Mouse (Mus musculus) heart, embryonic 12.5 days (tissue): ENCODE measurements around the gene Gm9887. TPM values are rescaled to one million over a fixed set of nuclear protein-coding genes. Genes with fewer than 3 reads are reported as not detected.

Experiments
- ATAC-seq: fragments of 200-750 bp; cut with Nextera tagmentation; 2 replicates; pipeline ENCODE4 v1.8.0; 2017; ENCODE audit warnings: moderate TSS enrichment, moderate library complexity; ENCODE audit not compliant: insufficient number of reproducible peaks, low FRiP score
- H3K27ac ChIP-seq: fragments of 300-500 bp; sonication (generic); 2 replicates; pipeline ENCODE4 v1.5.1; 2016; ENCODE audit warnings: mild to moderate bottlenecking, moderate library complexity; ENCODE audit not compliant: poor library complexity, severe bottlenecking
- H3K27me3 ChIP-seq: fragments of 300-500 bp; sonication (generic); replicated peaks from 2 replicates; pipeline ENCODE4 v1.6.1; 2016; ENCODE audit warnings: mild to moderate bottlenecking, moderate library complexity
- H3K36me3 ChIP-seq: fragments of 300-500 bp; sonication (generic); 2 replicates; pipeline ENCODE4 v1.6.1; 2016; ENCODE audit warnings: mild to moderate bottlenecking, moderate library complexity
- H3K4me1 ChIP-seq: fragments of 300-500 bp; sonication (generic); replicated peaks from 2 replicates; pipeline ENCODE4 v1.6.1; 2016; ENCODE audit warnings: mild to moderate bottlenecking
- H3K4me2 ChIP-seq: fragments of 300-500 bp; sonication (generic); 2 replicates; pipeline ENCODE4 v1.6.1; 2016; ENCODE audit warnings: mild to moderate bottlenecking, moderate library complexity
- H3K4me3 ChIP-seq: fragments of 300-500 bp; sonication (generic); 2 replicates; pipeline ENCODE4 v1.5.1; 2016; ENCODE audit warnings: mild to moderate bottlenecking
- H3K9ac ChIP-seq: fragments of 300-500 bp; sonication (generic); 2 replicates; pipeline ENCODE4 v1.6.1; 2016; ENCODE audit warnings: mild to moderate bottlenecking, moderate library complexity
- H3K9me3 ChIP-seq: fragments of 300-500 bp; sonication (generic); replicated peaks from 2 replicates; pipeline ENCODE4 v1.6.1; 2016; ENCODE audit warnings: mild to moderate bottlenecking, moderate library complexity
- WGBS: fragments of 180-500 bp; shearing (Covaris S2); methylation state at CpG from one replicate; pipeline ENCODE4 v1.1.7; 2016; 5-methylcytosine and 5-hydroxymethylcytosine counted together
- polyA plus RNA-seq: library from polyadenylated mRNA; unstranded; fragments of >200 nt; fragmentation: Nextera tagmentation; extraction: Ambion mirVana; gene quantifications from 2 replicates; pipeline ENCODE4 v1.2.1, GENCODE M21; 2016

The Gm9887 gene
- 1.1 and 2.4 TPM in 2 replicates for polyA plus RNA-seq

DNA sequence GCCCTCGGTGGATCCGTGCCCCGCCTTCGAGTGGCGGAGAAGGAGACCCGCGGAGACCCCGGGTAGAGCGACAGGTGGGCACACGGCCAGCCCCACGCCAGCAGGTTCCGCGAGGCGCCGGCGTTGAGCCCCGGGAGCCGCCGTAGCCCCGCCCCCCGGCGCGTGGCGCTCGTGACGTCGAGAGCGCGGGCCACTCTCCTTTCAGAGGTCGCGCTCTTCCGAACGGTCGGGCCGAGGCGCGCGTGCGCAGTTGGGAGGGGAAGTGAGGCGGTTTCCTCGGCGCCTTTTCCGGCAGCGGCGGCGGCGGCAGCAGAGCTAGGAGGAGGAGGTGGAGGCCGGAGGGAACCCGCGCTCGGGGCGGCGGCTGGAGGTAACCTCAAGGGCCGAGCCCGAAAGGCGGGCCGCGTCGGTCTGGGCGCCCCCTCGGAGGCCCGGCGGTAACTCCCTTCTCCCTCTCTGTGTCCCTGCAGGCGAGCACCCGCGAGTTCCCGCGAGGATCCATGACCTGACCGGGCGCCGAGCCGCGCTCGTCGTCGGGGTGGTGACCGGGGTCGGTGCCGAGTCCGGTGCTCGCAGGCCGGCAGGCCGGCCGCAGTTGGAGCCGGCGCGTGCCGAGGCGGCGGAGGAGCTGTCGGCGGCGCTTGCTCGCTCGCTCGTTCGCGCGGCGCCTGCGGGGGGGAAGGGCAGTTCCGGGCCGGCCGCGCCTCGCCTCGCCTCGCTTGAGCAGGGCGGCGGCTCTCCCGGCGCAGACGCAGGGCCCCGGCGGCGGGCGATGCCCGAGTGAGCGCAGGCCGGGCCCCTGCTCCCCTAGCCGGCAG is at the start of gene Gm9887, which contains the start of gene Arf6:
Gm9887 (minus strand) TSS at position 605 of the 818 bp plus-strand sequence.
Arf6 (plus strand) TSS at position 297 of the 818 bp plus-strand sequence.
- Histone ChIP-seq H3K4me1 (peaks cover 16% of the 10 kb centered on the region), H3K27me3 (no peaks in the 10 kb centered on the region), H3K4me3 (peak within 1 kb of the TSS; percentile 89), H3K27ac (peak within 1 kb of the TSS; percentile 96), H3K9ac (peak within 1 kb of the TSS; percentile 100), H3K36me3 (peaks cover 11% of the 10 kb centered on the region; the same call in 1 of the 2 replicates), H3K4me2 (peak within 1 kb of the TSS; percentile 94), H3K9me3 (no peaks in the 10 kb centered on the region)
- ATAC-seq, result peak; percentile 94
- WGBS, result under 1% methylated on average over 109 of the region's 121 CpGs

GRCm38 (mm10) chr12:69420716-69421115 is 48.5 kb upstream of the Gm9887 start:
- Histone ChIP-seq H3K27me3 (no peaks in the 10 kb centered on the region), H3K9ac (no peak overlapping the region), H3K4me1 (peaks cover 13% of the 10 kb centered on the region; the same call in 1 of the 2 replicates), H3K4me3 (no peak overlapping the region), H3K27ac (no peak overlapping the region), H3K9me3 (no peaks in the 10 kb centered on the region), H3K36me3 (no peaks in the 10 kb centered on the region), H3K4me2 (no peak overlapping the region)
- ATAC-seq, result no peak
- 60% methylated on average over 3 of the region's 3 CpGs for WGBS

- no peaks in the 10 kb centered on the region for H3K9me3 ChIP-seq
- no peaks in the 10 kb centered on the region for H3K27me3 ChIP-seq
- 0 out of 2 replicates have a peak, but pooled peaks cover 7% of the 10 kb centered on the region for H3K4me1 ChIP-seq
- H3K36me3 ChIP-seq, result no peaks in the 10 kb centered on the region
- no peak overlapping the region for H3K4me2 ChIP-seq
- WGBS, result 82% methylated on average over 4 of the region's 4 CpGs
- no peak overlapping the region for H3K9ac ChIP-seq
- no peak overlapping the region for H3K4me3 ChIP-seq
- ATAC-seq, result no peak
- no peak overlapping the region for H3K27ac ChIP-seq
Measured at GRCm38 (mm10) chr12:69419606-69420005, 47.3 kb upstream of the Gm9887 start.

DNA sequence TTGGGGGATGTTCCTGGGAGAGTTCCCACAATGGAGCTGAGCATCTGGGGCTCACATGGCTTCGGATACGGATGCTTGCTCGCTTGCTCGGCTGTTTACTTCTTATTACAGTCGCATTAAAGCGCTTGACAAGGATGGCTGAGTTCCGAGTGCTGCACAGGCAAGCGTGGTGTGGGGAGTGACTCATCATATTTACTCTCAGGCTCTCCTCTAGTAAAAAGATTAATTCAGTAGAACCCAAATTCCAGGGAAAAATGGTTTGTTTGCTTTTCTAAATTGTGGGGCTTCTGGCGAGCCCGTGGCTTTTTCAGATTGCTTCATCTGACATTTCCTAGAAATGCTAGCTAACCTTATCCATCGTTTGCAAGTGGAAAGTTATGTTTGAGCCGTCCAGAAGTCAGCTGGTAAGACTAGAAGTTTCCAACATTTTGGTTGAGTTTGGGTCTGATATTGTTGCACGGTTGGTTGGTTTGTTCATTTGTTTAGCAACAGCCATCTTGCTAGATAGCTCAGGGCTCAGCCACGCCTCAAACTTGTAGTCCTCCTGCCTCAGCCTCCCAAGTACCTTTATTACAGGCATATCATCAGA is 46.9 kb upstream of the Gm9887 start:
- 0 out of 2 replicates have a peak, but pooled peaks cover 7% of the 10 kb centered on the region for H3K4me1 ChIP-seq
- 82% methylated on average over 14 of the region's 14 CpGs for WGBS

GRCm38 (mm10) chr12:69418606-69419005 is 46.3 kb upstream of the Gm9887 start:
- 0 out of 2 replicates have a peak, but pooled peaks cover 7% of the 10 kb centered on the region for H3K4me1 ChIP-seq
- no peaks in the 10 kb centered on the region for H3K9me3 ChIP-seq
- no peak for ATAC-seq
- H3K9ac ChIP-seq, result no peak overlapping the region
- H3K36me3 ChIP-seq, result no peaks in the 10 kb centered on the region
- H3K27ac ChIP-seq, result no peak overlapping the region
- no peak overlapping the region for H3K4me2 ChIP-seq
- no peaks in the 10 kb centered on the region for H3K27me3 ChIP-seq
- 89% methylated on average over 13 of the region's 13 CpGs for WGBS
- H3K4me3 ChIP-seq, result no peak overlapping the region

More for the DNA sequence above, 46.9 kb upstream of the Gm9887 start:
- ATAC-seq, result no peak
- no peak overlapping the region for H3K9ac ChIP-seq
- H3K36me3 ChIP-seq, result no peaks in the 10 kb centered on the region
- H3K9me3 ChIP-seq, result no peaks in the 10 kb centered on the region
- H3K4me2 ChIP-seq, result no peak overlapping the region
- no peak overlapping the region for H3K4me3 ChIP-seq
- no peaks in the 10 kb centered on the region for H3K27me3 ChIP-seq
- no peak overlapping the region for H3K27ac ChIP-seq

DNA sequence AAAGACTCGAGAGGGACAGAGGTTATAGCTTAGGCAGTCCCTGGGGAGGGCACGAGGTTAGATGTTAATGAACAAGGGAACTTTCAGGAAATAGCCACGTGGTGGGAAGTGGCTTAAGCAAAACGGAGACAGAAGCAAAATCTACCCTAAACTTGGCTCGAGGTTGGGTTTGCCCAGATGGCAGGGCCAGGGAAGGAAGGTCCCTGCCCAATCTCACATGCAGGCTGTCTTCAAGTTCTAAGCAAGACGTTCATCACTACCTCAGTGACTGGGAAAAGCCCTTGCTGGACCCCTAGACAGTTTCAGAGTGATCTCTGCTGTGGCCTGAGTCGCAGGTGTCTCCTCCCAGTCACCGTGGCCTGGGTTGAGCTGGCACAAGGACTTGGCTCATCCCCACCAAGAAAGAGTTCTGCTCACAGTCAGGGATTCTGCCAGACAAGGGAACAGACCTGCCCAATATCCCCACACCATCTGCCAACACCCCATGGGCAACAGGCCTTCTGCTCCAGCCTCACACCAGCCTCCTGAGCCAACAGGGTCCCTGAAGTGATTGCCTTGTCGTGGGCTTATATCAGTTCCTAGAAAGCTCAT is 45.5 kb upstream of the Gm9887 start:
- no peak overlapping the region for H3K4me2 ChIP-seq
- ATAC-seq, result no peak
- no peaks in the 10 kb centered on the region for H3K27me3 ChIP-seq
- no peaks in the 10 kb centered on the region for H3K36me3 ChIP-seq
- 61% methylated on average over 9 of the region's 9 CpGs for WGBS
- H3K9me3 ChIP-seq, result no peaks in the 10 kb centered on the region
- H3K9ac ChIP-seq, result no peak overlapping the region
- 0 out of 2 replicates have a peak, but pooled peaks cover 2% of the 10 kb centered on the region for H3K4me1 ChIP-seq
- no peak overlapping the region for H3K27ac ChIP-seq
- no peak overlapping the region for H3K4me3 ChIP-seq

GRCm38 (mm10) chr12:69416793-69417192 is 44.5 kb upstream of the Gm9887 start:
- Histone ChIP-seq H3K27ac (no peak overlapping the region), H3K4me1 (no peaks in the 10 kb centered on the region), H3K9ac (no peak overlapping the region), H3K36me3 (no peaks in the 10 kb centered on the region), H3K4me2 (no peak overlapping the region), H3K4me3 (no peak overlapping the region), H3K27me3 (no peaks in the 10 kb centered on the region), H3K9me3 (no peaks in the 10 kb centered on the region)
- WGBS, result 62% methylated on average over 7 of the region's 7 CpGs
- ATAC-seq, result no peak

GRCm38 (mm10) chr12:69414826-69415572 is 42.7 kb upstream of the Gm9887 start:
- no peak overlapping the region for H3K4me3 ChIP-seq
- H3K4me1 ChIP-seq, result no peaks in the 10 kb centered on the region
- no peak overlapping the region for H3K27ac ChIP-seq
- H3K9ac ChIP-seq, result no peak overlapping the region
- no peaks in the 10 kb centered on the region for H3K9me3 ChIP-seq
- no peak; the same call in 1 of the 2 replicates for ATAC-seq
- 53% methylated on average over 4 of the region's 4 CpGs for WGBS
- H3K4me2 ChIP-seq, result no peak overlapping the region
- H3K36me3 ChIP-seq, result no peaks in the 10 kb centered on the region
- H3K27me3 ChIP-seq, result no peaks in the 10 kb centered on the region

- H3K27ac ChIP-seq, result no peak overlapping the region
- no peaks in the 10 kb centered on the region for H3K36me3 ChIP-seq
- H3K27me3 ChIP-seq, result no peaks in the 10 kb centered on the region
- H3K9me3 ChIP-seq, result no peaks in the 10 kb centered on the region
- no peak overlapping the region for H3K9ac ChIP-seq
- no peaks in the 10 kb centered on the region for H3K4me1 ChIP-seq
- H3K4me3 ChIP-seq, result no peak overlapping the region
- H3K4me2 ChIP-seq, result no peak overlapping the region
- no peak for ATAC-seq
- WGBS, result 72% methylated on average over 3 of the region's 3 CpGs
Measured at GRCm38 (mm10) chr12:69413303-69413702, 41.0 kb upstream of the Gm9887 start.

DNA sequence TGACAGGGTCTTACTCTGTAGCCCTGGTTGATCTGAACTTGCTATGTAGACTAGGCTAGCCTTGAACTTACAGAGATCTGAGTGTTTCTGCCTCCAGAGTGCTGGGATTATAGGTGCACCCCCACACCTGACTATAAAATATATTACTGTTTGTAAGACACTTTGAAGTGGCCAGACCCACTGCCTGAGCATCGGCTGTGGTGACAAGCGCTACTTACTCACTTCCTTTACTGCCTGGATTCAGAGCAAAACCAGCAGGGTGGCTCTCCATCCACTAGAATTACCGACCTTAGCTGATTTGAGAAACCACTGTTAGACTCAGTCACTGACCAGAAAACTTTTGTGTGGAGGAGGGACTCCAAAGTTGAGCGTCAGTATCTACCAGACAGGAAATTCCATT is 39.7 kb upstream of the Gm9887 start:
- no peak overlapping the region for H3K9ac ChIP-seq
- no peak overlapping the region for H3K4me3 ChIP-seq
- H3K4me1 ChIP-seq, result no peaks in the 10 kb centered on the region
- no peaks in the 10 kb centered on the region for H3K9me3 ChIP-seq
- no peaks in the 10 kb centered on the region for H3K27me3 ChIP-seq
- H3K36me3 ChIP-seq, result no peaks in the 10 kb centered on the region
- ATAC-seq, result no peak
- WGBS, result 35% methylated on average over 4 of the region's 4 CpGs
- no peak overlapping the region for H3K27ac ChIP-seq
- H3K4me2 ChIP-seq, result no peak overlapping the region
